Comparison of ENCODE assay signal across 7 mouse cellular contexts in genomic region chr16:50030355-50030754, GRCm38 (mm10).
DNase-seq lines count a peak whose midpoint lies in the region; ATAC-seq and TF ChIP-seq lines count a peak whose summit lies in the region.
"Not testable (repeated sequence)": the region's sequence is repeated elsewhere in the genome, so short reads cannot be mapped to it uniquely, and the experiment has no call there.

No protein-coding gene starts in this region.

- TF ChIP-seq CTCF in liver, postnatal 0 days (IDR thresholded peaks at IDR 0.05; ENCODE audit: low read depth): not testable (repeated sequence)

- not testable (repeated sequence) for H3K4me3 ChIP-seq in forebrain, embryonic 13.5 days; hindbrain, embryonic 12.5 days; kidney, embryonic 16.5 days (ENCODE audit: low read length); liver, postnatal 0 days (ENCODE audit: low read depth, low read length); midbrain, embryonic 14.5 days (replicated peaks; ENCODE audit: low read depth, low read length)

- peak; percentile 64 for ATAC-seq in forebrain, embryonic 13.5 days
- ATAC-seq in hindbrain, embryonic 12.5 days (ENCODE audit: low FRiP score): peak; percentile 58; the same call in 1 of the 2 replicates
- peak; percentile 75 for ATAC-seq in kidney, embryonic 16.5 days (ENCODE audit: low FRiP score, low TSS enrichment)
- peak; percentile 53 for ATAC-seq in liver, postnatal 0 days
- peak; percentile 63; the same call in 1 of the 2 replicates for ATAC-seq in midbrain, embryonic 14.5 days (ENCODE audit: low FRiP score, low TSS enrichment)

- H3K27me3 ChIP-seq in forebrain, embryonic 13.5 days; hindbrain, embryonic 12.5 days; kidney, embryonic 16.5 days (ENCODE audit: insufficient read depth, low read length); liver, postnatal 0 days (ENCODE audit: insufficient read depth, low read length); midbrain, embryonic 14.5 days (ENCODE audit: control insufficient read depth, insufficient read depth, low read length): not testable (repeated sequence)

- not testable (repeated sequence) for H3K9ac ChIP-seq in forebrain, embryonic 13.5 days; hindbrain, embryonic 12.5 days; kidney, embryonic 16.5 days (replicated peaks; ENCODE audit: low read length); liver, postnatal 0 days (replicated peaks); midbrain, embryonic 14.5 days (replicated peaks; ENCODE audit: low read length)

- DNase-seq in adrenal gland, postnatal 10 days: peak; percentile 16
- DNase-seq in liver, postnatal 0 days; midbrain, embryonic 14.5 days: not testable (repeated sequence)
- DNase-seq in spleen, postnatal 36 days (ENCODE audit: low spot score in 2 of 2): peak; percentile 20 to 28

- H3K36me3 ChIP-seq in forebrain, embryonic 13.5 days (ENCODE audit: poor library complexity, severe bottlenecking); hindbrain, embryonic 12.5 days; kidney, embryonic 16.5 days (ENCODE audit: insufficient read depth, low read length); liver, postnatal 0 days (replicated peaks; ENCODE audit: insufficient read depth, low read length); midbrain, embryonic 14.5 days (ENCODE audit: control insufficient read depth, insufficient read depth, low read length): not testable (repeated sequence)

- TF ChIP-seq EP300 in liver, postnatal 0 days (IDR thresholded peaks at IDR 0.05; ENCODE audit: low read depth): not testable (repeated sequence)

- peaks cover 16% of the 10 kb centered on the region; the same call in 1 of the 2 replicates for H3K4me1 ChIP-seq in forebrain, embryonic 13.5 days
- not testable (repeated sequence) for H3K4me1 ChIP-seq in hindbrain, embryonic 12.5 days; kidney, embryonic 16.5 days (ENCODE audit: insufficient read depth, low read length); liver, postnatal 0 days (ENCODE audit: insufficient read depth); midbrain, embryonic 14.5 days (ENCODE audit: control insufficient read depth, insufficient read depth, low read length)

- H3K9me3 ChIP-seq in forebrain, embryonic 13.5 days (replicated peaks); hindbrain, embryonic 12.5 days (replicated peaks); kidney, embryonic 16.5 days (ENCODE audit: low read length); liver, postnatal 0 days (ENCODE audit: low read length); midbrain, embryonic 14.5 days (ENCODE audit: control insufficient read depth, low read length): not testable (repeated sequence)

- H3K27ac ChIP-seq in forebrain, embryonic 13.5 days; hindbrain, embryonic 12.5 days; kidney, embryonic 16.5 days (ENCODE audit: low read length); liver, postnatal 0 days (ENCODE audit: low read depth); midbrain, embryonic 14.5 days (replicated peaks; ENCODE audit: low read depth, low read length): not testable (repeated sequence)

- not testable (repeated sequence) for H3K4me2 ChIP-seq in forebrain, embryonic 13.5 days; hindbrain, embryonic 12.5 days (replicated peaks); kidney, embryonic 16.5 days (replicated peaks; ENCODE audit: low read depth, low read length); liver, postnatal 0 days (ENCODE audit: low read depth, low read length); midbrain, embryonic 14.5 days (ENCODE audit: low read length)
